23 mouse cellular contexts compared by ENCODE assay signal in the genomic region with DNA sequence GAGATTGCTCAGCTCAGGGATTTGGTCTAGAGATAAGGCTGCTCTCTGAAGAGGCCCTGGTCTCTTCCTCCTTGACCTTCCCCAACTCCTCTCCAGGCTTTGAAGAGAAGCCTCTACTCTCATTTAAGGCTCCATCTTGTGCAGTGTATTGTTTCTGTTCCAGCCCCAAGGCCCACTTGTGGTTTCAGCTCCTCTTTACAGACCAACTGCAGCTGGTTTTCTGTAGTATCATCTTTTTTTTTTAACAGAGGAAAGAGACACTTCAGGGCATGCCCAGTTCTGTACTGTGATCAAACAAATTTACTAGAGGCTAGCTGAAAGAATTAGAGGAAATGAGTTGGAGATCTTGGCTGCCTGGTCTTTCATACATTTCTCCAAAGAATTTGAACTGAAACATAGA.
DNase-seq lines count a peak whose midpoint lies in the region; ATAC-seq and TF ChIP-seq lines count a peak whose summit lies in the region.
"Had no signal": no experiment of that assay in that cellular context is flagged by ENCODE, and none has a peak within 500 bp of the region (broad histone marks: within the 10 kb centered on the region; RNA-seq: fewer than 3 reads in every experiment).

No protein-coding gene starts in this region.

- no peak overlapping the region for H3K4me3 ChIP-seq in lung, embryonic 16.5 days (ENCODE audit: low read length)
- no peak overlapping the region for H3K4me3 ChIP-seq in layer of hippocampus, adult 2 months
- H3K4me3 ChIP-seq: embryonic facial prominence, embryonic 15.5 days; forebrain, embryonic 15.5 days; heart, embryonic 10.5 days; hindbrain, embryonic 12.5 days had no signal

- H3K4me1 ChIP-seq in lung, embryonic 16.5 days (replicated peaks; ENCODE audit: control insufficient read depth, insufficient read depth, low read length): no peaks in the 10 kb centered on the region; the same call in 1 of the 2 replicates
- H3K4me1 ChIP-seq: embryonic facial prominence, embryonic 15.5 days; forebrain, embryonic 15.5 days; heart, embryonic 10.5 days; hindbrain, embryonic 12.5 days had no signal

- no peaks in the 10 kb centered on the region for H3K9me3 ChIP-seq in lung, embryonic 16.5 days (ENCODE audit: control insufficient read depth, low read length)
- H3K9me3 ChIP-seq: embryonic facial prominence, embryonic 15.5 days; forebrain, embryonic 15.5 days; heart, embryonic 10.5 days; hindbrain, embryonic 12.5 days had no signal

- H3K9ac ChIP-seq in lung, embryonic 16.5 days (ENCODE audit: low read length): no peak overlapping the region
- H3K9ac ChIP-seq: embryonic facial prominence, embryonic 15.5 days; forebrain, embryonic 15.5 days; hindbrain, embryonic 12.5 days had no signal

- ATAC-seq in lung, embryonic 16.5 days (ENCODE audit: low read depth): 0 out of 2 replicates have a peak, but pooled peaks have one; percentile 26
- peak; percentile 28 for ATAC-seq in CD4-positive, CD25-positive, alpha-beta regulatory T cell, adult 4 months
- ATAC-seq in granulocyte monocyte progenitor cell, adult 5-6 weeks (replicated peaks; ENCODE audit: poor library complexity, severe bottlenecking): peak; percentile 22
- ATAC-seq: activated CD4-positive, CD25-positive, alpha-beta regulatory T cell, adult 4 months; forebrain, embryonic 15.5 days; hindbrain, embryonic 16.5 days; Patski had no signal

- H3K27ac ChIP-seq in lung, embryonic 16.5 days (ENCODE audit: low read length): peak overlapping the region; percentile 33
- no peak overlapping the region for H3K27ac ChIP-seq in layer of hippocampus, adult 2 months
- H3K27ac ChIP-seq: embryonic facial prominence, embryonic 15.5 days; forebrain, embryonic 15.5 days; heart, embryonic 10.5 days; hindbrain, embryonic 12.5 days had no signal

- no peak for DNase-seq in lung, postnatal 14 days
- DNase-seq in A20 (ENCODE audit: low read depth, low spot score): peak; percentile 48
- DNase-seq in layer of hippocampus, adult 2 months (ENCODE audit: low spot score in 2 of 2): no peak
- no peak for DNase-seq in cerebellum, postnatal 14 days
- DNase-seq in layer of hippocampus, adult 9-11 months: no peak
- DNase-seq: adrenal gland, adult 2 months; B cell, adult 2 months; cerebellum, adult 2 months; cerebellum, postnatal 10 days; embryo, embryonic 11 days; gastrocnemius, postnatal 10 days; heart, postnatal 10 days; heart, postnatal 4 days had no signal

- H3K27me3 ChIP-seq in lung, embryonic 16.5 days (ENCODE audit: control insufficient read depth, insufficient read depth, low read depth, low read length): no peaks in the 10 kb centered on the region
- H3K27me3 ChIP-seq: embryonic facial prominence, embryonic 15.5 days; forebrain, embryonic 15.5 days; hindbrain, embryonic 12.5 days; Patski had no signal

- H3K36me3 ChIP-seq in lung, embryonic 16.5 days (ENCODE audit: control insufficient read depth, insufficient read depth, low read length): no peaks in the 10 kb centered on the region
- H3K36me3 ChIP-seq: embryonic facial prominence, embryonic 15.5 days; forebrain, embryonic 15.5 days; heart, embryonic 10.5 days; hindbrain, embryonic 12.5 days had no signal

- no peak for TF ChIP-seq CTCF in layer of hippocampus, adult 2 months (conservative IDR thresholded peaks at IDR 0.05)

- H3K4me2 ChIP-seq in lung, embryonic 16.5 days (ENCODE audit: low read depth, low read length): no peak overlapping the region
- H3K4me2 ChIP-seq: embryonic facial prominence, embryonic 15.5 days; forebrain, embryonic 15.5 days; hindbrain, embryonic 12.5 days had no signal
